30 mouse cellular contexts compared by ENCODE assay signal in the genomic region with DNA sequence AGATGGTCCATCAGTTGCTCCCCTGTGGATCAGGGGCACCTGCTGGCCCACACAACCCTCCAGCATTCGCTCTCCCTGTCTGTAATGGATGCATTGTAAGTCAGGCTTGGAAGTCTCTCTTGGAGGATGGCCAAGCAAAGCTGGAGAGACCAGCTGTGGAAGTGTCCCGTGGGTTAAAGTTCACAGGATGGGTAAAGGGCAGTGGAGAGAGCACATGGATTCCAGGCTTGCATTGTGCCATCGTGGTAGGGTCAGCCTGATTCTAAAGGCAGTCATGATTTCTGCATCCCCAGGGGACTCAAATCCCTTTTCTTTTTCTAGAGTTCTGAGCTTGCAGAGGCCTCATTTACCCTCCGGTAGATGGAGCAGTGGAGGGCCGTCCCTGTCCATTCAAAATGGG. TPM values are rescaled to one million over a fixed set of nuclear protein-coding genes. Genes with fewer than 3 reads are reported as not detected.
DNase-seq lines count a peak whose midpoint lies in the region; ATAC-seq and TF ChIP-seq lines count a peak whose summit lies in the region.
"Had no signal": no experiment of that assay in that cellular context is flagged by ENCODE, and none has a peak within 500 bp of the region (broad histone marks: within the 10 kb centered on the region; RNA-seq: fewer than 3 reads in every experiment).

No protein-coding gene starts in this region.

- TF ChIP-seq POLR2A in small intestine, adult 2 months (IDR thresholded peaks at IDR 0.05; ENCODE audit: low read depth, low read length) = no peak

- no peaks in the 10 kb centered on the region for H3K27me3 ChIP-seq in liver, embryonic 16.5 days (ENCODE audit: control insufficient read depth, insufficient read depth, low read depth, low read length)
- peaks cover 22% of the 10 kb centered on the region for H3K27me3 ChIP-seq in liver, embryonic 12.5 days (replicated peaks)
- H3K27me3 ChIP-seq in small intestine, adult 2 months (ENCODE audit: control insufficient read depth, insufficient read depth, low read length) = no peaks in the 10 kb centered on the region
- peaks cover 19% of the 10 kb centered on the region for H3K27me3 ChIP-seq in forebrain, embryonic 10.5 days (ENCODE audit: poor library complexity, severe bottlenecking)
- H3K27me3 ChIP-seq: CH12.LX; forebrain, embryonic 13.5 days; hindbrain, embryonic 13.5 days; neural tube, embryonic 12.5 days had no signal

- H3K4me1 ChIP-seq in liver, embryonic 16.5 days (ENCODE audit: control insufficient read depth, low read depth, low read length) = peaks cover 17% of the 10 kb centered on the region
- H3K4me1 ChIP-seq in liver, embryonic 12.5 days = peaks cover 38% of the 10 kb centered on the region
- peaks cover 40% of the 10 kb centered on the region for H3K4me1 ChIP-seq in small intestine, adult 2 months (ENCODE audit: control insufficient read depth, insufficient read depth, insufficient read length, low read length)
- H3K4me1 ChIP-seq in forebrain, embryonic 10.5 days = peaks cover 29% of the 10 kb centered on the region

- no peak overlapping the region for H3K27ac ChIP-seq in liver, embryonic 16.5 days (ENCODE audit: low read length)
- H3K27ac ChIP-seq in liver, embryonic 12.5 days = no peak overlapping the region
- H3K27ac ChIP-seq in small intestine, adult 2 months (ENCODE audit: insufficient read depth, low read depth, low read length) = peak overlapping the region; percentile 97
- H3K27ac ChIP-seq in forebrain, embryonic 10.5 days = no peak overlapping the region
- H3K27ac ChIP-seq: embryonic facial prominence, embryonic 12.5 days; forebrain, embryonic 13.5 days; hindbrain, embryonic 13.5 days; layer of hippocampus, adult 2 months; liver, embryonic 14.5 days; neural tube, embryonic 12.5 days had no signal

- no peak overlapping the region for H3K4me3 ChIP-seq in liver, embryonic 16.5 days (ENCODE audit: low read depth, low read length)
- H3K4me3 ChIP-seq in liver, embryonic 12.5 days = no peak overlapping the region
- peak overlapping the region; percentile 47 for H3K4me3 ChIP-seq in small intestine, adult 2 months (ENCODE audit: low read depth, low read length)
- no peak overlapping the region for H3K4me3 ChIP-seq in forebrain, embryonic 10.5 days
- H3K4me3 ChIP-seq: embryonic facial prominence, embryonic 12.5 days; forebrain, embryonic 13.5 days; hindbrain, embryonic 13.5 days; layer of hippocampus, adult 2 months; neural tube, embryonic 12.5 days had no signal

- no peak overlapping the region for H3K9ac ChIP-seq in liver, embryonic 16.5 days (ENCODE audit: low read depth, low read length)
- H3K9ac ChIP-seq in liver, embryonic 12.5 days = no peak overlapping the region
- H3K9ac ChIP-seq: embryonic facial prominence, embryonic 12.5 days; forebrain, embryonic 13.5 days; hindbrain, embryonic 13.5 days; liver, embryonic 14.5 days; neural tube, embryonic 12.5 days had no signal

- H3K4me2 ChIP-seq in liver, embryonic 16.5 days (ENCODE audit: low read depth, low read length) = no peak overlapping the region
- no peak overlapping the region for H3K4me2 ChIP-seq in liver, embryonic 12.5 days
- H3K4me2 ChIP-seq: embryonic facial prominence, embryonic 12.5 days had no signal

- H3K9me3 ChIP-seq in liver, embryonic 16.5 days (replicated peaks; ENCODE audit: control insufficient read depth, low read length) = no peaks in the 10 kb centered on the region
- H3K9me3 ChIP-seq in liver, embryonic 12.5 days (replicated peaks) = no peaks in the 10 kb centered on the region
- H3K9me3 ChIP-seq in forebrain, embryonic 10.5 days = no peaks in the 10 kb centered on the region
- H3K9me3 ChIP-seq: embryonic facial prominence, embryonic 12.5 days; forebrain, embryonic 13.5 days; hindbrain, embryonic 13.5 days; neural tube, embryonic 12.5 days had no signal

- peak; percentile 54 for ATAC-seq in liver, embryonic 16.5 days (ENCODE audit: low read depth)
- no peak for ATAC-seq in liver, embryonic 12.5 days
- ATAC-seq: activated CD4-positive, CD25-positive, alpha-beta regulatory T cell, adult 4 months had no signal

- H3K36me3 ChIP-seq in liver, embryonic 16.5 days (ENCODE audit: control insufficient read depth, insufficient read depth) = no peaks in the 10 kb centered on the region
- no peaks in the 10 kb centered on the region for H3K36me3 ChIP-seq in liver, embryonic 12.5 days
- H3K36me3 ChIP-seq in small intestine, adult 2 months (ENCODE audit: control insufficient read depth, insufficient read depth, low read length) = no peaks in the 10 kb centered on the region
- no peaks in the 10 kb centered on the region for H3K36me3 ChIP-seq in forebrain, embryonic 10.5 days (replicated peaks)
- H3K36me3 ChIP-seq: embryonic facial prominence, embryonic 12.5 days; hindbrain, embryonic 13.5 days; neural tube, embryonic 12.5 days had no signal

- 44% methylated on average over 5 of the region's 5 CpGs for WGBS in liver, embryonic 16.5 days (ENCODE audit: insufficient replicate concordance)
- WGBS in liver, embryonic 12.5 days (ENCODE audit: insufficient replicate concordance) = 71% methylated on average over 5 of the region's 5 CpGs
- WGBS in small intestine, adult 2 months = 17% methylated on average over 5 of the region's 5 CpGs
- 55% methylated on average over 5 of the region's 5 CpGs for WGBS in forebrain, embryonic 10.5 days

- no peak for TF ChIP-seq CTCF in small intestine, adult 2 months (IDR thresholded peaks at IDR 0.05; ENCODE audit: extremely low read depth, insufficient read length, insufficient replicate concordance, low read depth, low read length)

- DNase-seq in adipocyte (ENCODE audit: low spot score) = peak; percentile 44
- peak; percentile 80 to 84 for DNase-seq in kidney, adult 8-10 months
- no peak for DNase-seq in layer of hippocampus, postnatal 14 days (ENCODE audit: low spot score in 2 of 2)
- DNase-seq in forebrain, embryonic 10.5 days (ENCODE audit: extremely low spot score, low spot score) = no peak
- DNase-seq: adrenal gland, postnatal 10 days; B cell, adult 2 months; cerebellum, adult 2 months; cerebellum, postnatal 25 days; layer of hippocampus, postnatal 36 days; midbrain, embryonic 14.5 days; right cerebral cortex, postnatal 14 days; thymus, postnatal 14 days had no signal

RNA-seq across cellular contexts. Expression of a gene that starts 0.4 kb away (rescaled TPM):
- polyA plus RNA-seq in liver, embryonic 16.5 days (2015; fragmentation: Nextera tagmentation; extraction: Ambion mirVana) = 0.02 TPM in 1 of 2 replicates, not detected in the other
- polyA plus RNA-seq in liver, embryonic 12.5 days (2016; fragmentation: Nextera tagmentation; extraction: Ambion mirVana) = not detected in 2 replicates
- 1.5 and 5.6 TPM in 2 replicates for polyA plus RNA-seq in small intestine, adult 2 months (2012; rRNA removed)
- total RNA-seq in layer of hippocampus, postnatal 14 days (2021) = under 1 TPM; 0.69 to 0.78 TPM
- 0.11 TPM in 1 of 2 replicates, not detected in the other for polyA plus RNA-seq in forebrain, embryonic 10.5 days (2016; fragmentation: Nextera tagmentation; extraction: Ambion mirVana)
- polyA plus RNA-seq: midbrain, embryonic 14.5 days; neural tube, embryonic 12.5 days had no signal

RNA-seq across cellular contexts. Expression of a gene that starts 21.5 kb away (rescaled TPM):
- polyA plus RNA-seq in liver, embryonic 16.5 days (2015; fragmentation: Nextera tagmentation; extraction: Ambion mirVana) = 0.40 and 0.53 TPM in 2 replicates
- 0.48 and 0.55 TPM in 2 replicates for polyA plus RNA-seq in liver, embryonic 12.5 days (2016; fragmentation: Nextera tagmentation; extraction: Ambion mirVana)
- 0.19 and 0.48 TPM in 2 replicates for polyA plus RNA-seq in small intestine, adult 2 months (2012; rRNA removed)
- total RNA-seq in layer of hippocampus, postnatal 14 days (2021) = not detected
- polyA plus RNA-seq in forebrain, embryonic 10.5 days (2016; fragmentation: Nextera tagmentation; extraction: Ambion mirVana) = 0.06 TPM in 1 of 2 replicates, not detected in the other
- total RNA-seq: gastrocnemius, adult 18-20 months; heart, postnatal 25 days; layer of hippocampus, postnatal 36 days; left cerebral cortex, postnatal 10 days had no signal
- polyA plus RNA-seq: embryonic facial prominence, embryonic 12.5 days; forebrain, embryonic 13.5 days; heart, embryonic 14.5 days; intestine, embryonic 14.5 days; limb, embryonic 11.5 days; neural tube, embryonic 12.5 days; testis, adult 2 months had no signal

RNA-seq across cellular contexts. Expression of a gene that starts 39.7 kb away (rescaled TPM):
- polyA plus RNA-seq in liver, embryonic 16.5 days (2015; fragmentation: Nextera tagmentation; extraction: Ambion mirVana) = 1.2 and 1.7 TPM in 2 replicates
- 2.1 and 2.3 TPM in 2 replicates for polyA plus RNA-seq in liver, embryonic 12.5 days (2016; fragmentation: Nextera tagmentation; extraction: Ambion mirVana)
- polyA plus RNA-seq in small intestine, adult 2 months (2012; rRNA removed) = 2.6 and 2.7 TPM in 2 replicates
- 1 to 10 TPM; 6.3 to 9.1 TPM for total RNA-seq in layer of hippocampus, postnatal 14 days (2021)
- 1.9 and 2.6 TPM in 2 replicates for polyA plus RNA-seq in forebrain, embryonic 10.5 days (2016; fragmentation: Nextera tagmentation; extraction: Ambion mirVana)

Comparison
In these comparisons a context has a peak if more than half of its experiments do, and no peak if none do; other contexts are left out.
1. DNase-seq: peak in adipocyte (single experiment) and kidney, adult 8-10 months (2 of 2); none in layer of hippocampus, postnatal 14 days (0 of 2) and forebrain, embryonic 10.5 days (single experiment).